Mouse (Mus musculus) bone marrow, adult 2 months (tissue): ENCODE results near the gene Fpgs.

Experiments
- CTCF ChIP-seq: fragments of 200-500 bp; IDR thresholded peaks from 2 replicates; pipeline ENCODE4 v1.5.1; 2011; ENCODE audit warnings: low read length, control low read depth; ENCODE audit not compliant: control insufficient read depth, insufficient read depth
- POLR2A ChIP-seq: fragments of 200-500 bp; IDR thresholded peaks from 2 replicates; pipeline ENCODE4 v1.6.1; 2011; ENCODE audit warnings: low read depth, mild to moderate bottlenecking, control low read depth, low read length, borderline replicate concordance; ENCODE audit not compliant: control insufficient read depth

GRCm38 (mm10) chr2:32739311-32739710, 35.4 kb upstream of the Fpgs start:
- no peak for TF ChIP-seq CTCF
- no peak for TF ChIP-seq POLR2A
